Mouse (Mus musculus) heart, adult 2 months (tissue): ENCODE data around the gene Cmtm4.
"Not testable (repeated sequence)": the region's sequence is repeated elsewhere in the genome, so short reads cannot be mapped to it uniquely, and the experiment has no call there.

Source experiments
- CTCF ChIP-seq: fragments of 200-600 bp; IDR thresholded peaks from 2 replicates; pipeline ENCODE4 v1.8.1; 2022; ENCODE audit warnings: antibody characterized with exemption, mild to moderate bottlenecking, moderate library complexity
- POLR2A ChIP-seq: fragments of 200-500 bp; IDR thresholded peaks from 2 replicates; pipeline ENCODE4 v1.6.1; 2011; ENCODE audit warnings: mild to moderate bottlenecking, low read depth, low read length, control low read depth; ENCODE audit not compliant: insufficient read depth

DNA sequence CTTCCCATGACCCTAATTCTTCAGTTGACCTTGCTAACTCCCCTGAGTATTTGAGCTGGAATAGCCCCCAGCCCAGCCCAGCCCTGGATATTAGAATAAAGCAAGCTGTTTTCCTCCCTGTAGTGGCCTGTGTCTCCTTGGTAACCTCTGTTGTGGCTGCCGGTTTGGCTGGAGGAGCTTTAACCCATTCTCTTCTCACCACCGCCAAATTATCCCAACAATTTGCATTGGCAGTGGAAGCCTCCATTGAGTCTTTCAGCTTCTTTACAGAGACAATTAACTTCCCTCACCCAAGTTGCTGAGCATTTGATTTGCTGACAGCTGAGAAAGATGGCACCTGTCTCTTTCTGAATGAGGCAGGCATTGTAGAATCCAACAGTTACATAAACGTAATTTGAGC lies 94.0 kb downstream of the Cmtm4 start:
- TF ChIP-seq CTCF, POLR2A: not testable (repeated sequence)
